In the genomic region with DNA sequence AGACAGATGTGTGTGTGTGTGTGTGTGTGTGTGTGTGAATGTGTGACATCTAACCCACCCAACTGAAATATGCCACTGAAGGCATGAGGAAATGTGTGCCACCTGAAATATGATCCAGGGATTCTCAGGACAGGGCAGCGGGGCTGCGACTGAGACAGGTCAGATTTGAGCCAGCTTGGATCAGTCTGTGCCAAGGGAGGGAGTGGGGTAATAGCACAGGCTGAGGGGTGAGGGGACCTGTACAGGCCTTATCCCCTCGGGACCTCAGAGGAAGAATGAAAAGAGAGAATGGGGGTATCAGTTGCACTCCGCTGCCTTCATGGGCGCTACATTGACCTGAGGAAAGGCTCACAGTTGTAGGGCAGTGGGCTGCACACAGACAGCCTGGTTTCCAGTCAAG, we compare ENCODE assay signal across 17 mouse cellular contexts.
"Had no signal": no experiment of that assay in that cellular context is flagged by ENCODE, and none has a peak within 500 bp of the region (broad histone marks: within the 10 kb centered on the region; RNA-seq: fewer than 3 reads in every experiment).

No protein-coding gene starts in this region.

- H3K4me1 ChIP-seq: intestine, embryonic 15.5 days; limb, embryonic 13.5 days; liver, embryonic 13.5 days; midbrain, embryonic 10.5 days; midbrain, embryonic 15.5 days had no signal

- H3K27me3 ChIP-seq: intestine, embryonic 15.5 days; limb, embryonic 13.5 days; liver, embryonic 13.5 days; midbrain, embryonic 15.5 days had no signal

- H3K36me3 ChIP-seq: intestine, embryonic 15.5 days; limb, embryonic 13.5 days; liver, embryonic 13.5 days; midbrain, embryonic 10.5 days; midbrain, embryonic 15.5 days had no signal

- H3K9ac ChIP-seq: intestine, embryonic 15.5 days; limb, embryonic 13.5 days; liver, embryonic 13.5 days; midbrain, embryonic 15.5 days had no signal

- ATAC-seq: intestine, embryonic 15.5 days; midbrain, embryonic 15.5 days had no signal

- DNase-seq: kidney, adult 11 months; kidney, adult 8-10 months; kidney, postnatal 4 days; left cerebral cortex, postnatal 4 days; liver, embryonic 13.5 days; lung, adult 2 months; lung, postnatal 14 days; lung, postnatal 4 days; thymus, adult 2 months; thymus, postnatal 14 days; thymus, postnatal 4 days had no signal

- H3K4me2 ChIP-seq: intestine, embryonic 15.5 days; limb, embryonic 13.5 days; liver, embryonic 13.5 days; midbrain, embryonic 15.5 days had no signal

- H3K9me3 ChIP-seq: intestine, embryonic 15.5 days; limb, embryonic 13.5 days; midbrain, embryonic 10.5 days; midbrain, embryonic 15.5 days had no signal

- H3K4me3 ChIP-seq: intestine, embryonic 15.5 days; limb, embryonic 13.5 days; liver, embryonic 13.5 days; midbrain, embryonic 10.5 days; midbrain, embryonic 15.5 days had no signal

- H3K27ac ChIP-seq: intestine, embryonic 15.5 days; kidney, postnatal 0 days; limb, embryonic 13.5 days; liver, embryonic 13.5 days; midbrain, embryonic 10.5 days; midbrain, embryonic 15.5 days; stomach, postnatal 0 days had no signal
